Mouse (Mus musculus) lung, adult 18-20 months (tissue): ENCODE results near the gene Dcun1d1.

Experiments used
- DNase-seq, 2 experiments: peaks; one replicate each; pipeline ENCODE4 v3.0.0; 2022; ENCODE audit warnings: mixed read lengths in 2 of 2

The Dcun1d1 gene

DNA sequence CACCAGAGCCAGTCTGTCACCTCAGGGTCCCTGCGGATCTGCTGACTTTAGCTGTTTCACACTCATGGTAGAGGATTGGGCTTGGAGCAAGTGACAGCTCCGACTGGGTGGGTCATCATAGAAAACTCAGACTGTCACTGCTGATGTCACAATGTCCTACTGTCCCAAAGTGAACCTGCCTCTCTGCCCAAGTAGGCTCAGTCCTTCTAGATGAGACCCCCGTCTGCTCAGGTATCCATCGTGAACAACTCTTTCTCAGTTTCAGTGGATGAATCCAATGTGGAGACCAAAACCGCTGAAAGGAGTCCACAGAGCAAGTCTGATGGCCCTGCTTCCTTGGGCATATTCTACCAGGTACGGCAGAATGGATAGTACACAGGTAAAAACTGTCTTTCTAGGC lies at the start of gene Dcun1d1:
Gene Dcun1d1, minus strand, starts transcription at position 101 of the 400 bp plus-strand sequence.
- DNase-seq: no peak

DNA sequence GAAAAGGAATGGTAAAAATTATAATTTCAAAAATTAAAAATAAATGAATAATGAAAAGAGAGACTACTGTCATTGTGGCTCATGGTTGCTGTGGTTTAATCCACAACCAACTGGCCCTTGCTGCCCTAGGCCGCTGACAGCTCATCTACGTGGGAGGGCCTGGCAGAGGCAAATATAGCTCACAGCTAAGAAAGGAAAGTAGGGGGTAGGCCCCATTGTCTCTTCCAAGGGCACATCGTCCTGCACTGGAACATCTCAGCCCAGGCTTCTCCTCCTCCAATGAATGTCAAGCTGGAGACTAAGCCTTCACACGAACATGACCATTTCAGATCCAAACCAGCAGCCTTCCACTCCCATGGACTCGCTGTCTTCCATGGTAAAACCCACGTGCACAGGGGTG lies 49.0 kb upstream of the Dcun1d1 start:
- DNase-seq: no peak

GRCm38 (mm10) chr3:35973551-35973950 lies 36.3 kb upstream of the Dcun1d1 start:
- peak; percentile 24 to 31 for DNase-seq

- DNase-seq: no peak
Observed at GRCm38 (mm10) chr3:35972985-35973384, 35.7 kb upstream of the Dcun1d1 start.

DNA sequence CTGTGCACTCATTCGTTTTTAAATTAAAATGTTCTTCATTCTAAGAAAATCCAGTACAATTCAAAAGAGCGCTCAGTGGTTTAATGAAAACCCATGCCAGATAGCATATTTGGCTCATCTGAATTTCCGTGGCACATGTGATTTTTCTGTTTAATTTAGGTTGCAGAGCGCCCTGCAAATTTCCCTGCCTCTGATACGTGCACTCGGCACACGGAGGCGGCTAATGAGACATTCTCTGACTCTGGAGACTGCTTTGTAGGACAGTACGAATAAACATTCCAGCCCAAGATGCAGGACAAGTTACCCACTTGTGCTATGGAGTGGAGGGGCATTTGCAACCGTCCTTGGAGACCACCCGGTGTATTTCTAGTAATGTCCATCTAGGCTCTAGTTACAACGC lies 33.9 kb upstream of the Dcun1d1 start:
- no peak for DNase-seq

- no peak for DNase-seq
Observed at GRCm38 (mm10) chr3:35970441-35970840, 33.2 kb upstream of the Dcun1d1 start.

DNA sequence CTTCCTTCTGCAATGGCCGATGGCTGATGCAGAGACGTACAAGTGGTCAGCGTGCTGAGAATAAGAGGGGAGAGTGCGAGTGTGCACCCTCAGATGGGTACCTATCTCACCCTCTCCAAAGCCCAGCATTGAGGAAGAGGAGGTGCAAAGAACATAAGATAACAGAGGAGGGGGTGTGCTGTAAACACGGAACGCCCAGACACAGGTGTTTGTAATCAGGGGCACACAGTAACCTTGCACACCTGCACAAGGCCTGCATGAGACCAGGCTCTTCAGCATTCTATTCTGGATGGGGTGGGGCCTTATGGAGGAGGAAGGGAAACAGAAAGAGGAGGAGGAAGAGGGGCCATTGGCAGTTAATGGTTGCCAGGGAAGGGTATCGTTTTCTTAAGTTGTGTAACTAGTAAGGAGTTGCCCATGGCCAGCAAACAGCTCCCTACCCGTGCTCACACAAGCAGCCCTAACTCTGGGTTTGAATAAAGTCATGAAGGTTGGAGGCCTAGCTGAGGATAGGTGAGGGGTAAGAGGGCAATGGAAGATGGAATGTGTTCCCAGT lies 30.2 kb upstream of the Dcun1d1 start:
- no peak for DNase-seq

- no peak for DNase-seq
Observed at GRCm38 (mm10) chr3:35966493-35966892, 29.2 kb upstream of the Dcun1d1 start.

GRCm38 (mm10) chr3:35964928-35965327 lies 27.7 kb upstream of the Dcun1d1 start:
- no peak for DNase-seq

- no peak for DNase-seq
Observed at GRCm38 (mm10) chr3:35963921-35964320, 26.7 kb upstream of the Dcun1d1 start.

DNA sequence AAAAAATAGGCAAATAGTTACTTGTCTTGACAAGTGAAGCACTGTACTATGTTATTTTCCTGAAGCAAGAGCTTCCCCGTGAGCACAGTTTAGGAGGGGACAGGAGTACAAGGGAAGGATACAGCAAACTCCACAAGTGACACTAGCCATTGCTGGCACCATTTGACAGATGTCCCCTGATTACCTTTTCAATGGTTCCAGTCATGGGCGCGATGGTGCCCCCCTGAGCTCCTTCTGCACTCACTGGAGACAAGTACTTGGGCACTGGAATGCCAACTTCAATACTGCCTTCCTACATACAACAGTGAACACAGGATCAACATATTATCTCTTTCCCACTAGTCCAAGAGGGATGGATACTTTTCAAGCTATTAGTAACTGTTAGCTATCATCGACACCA lies 26.2 kb upstream of the Dcun1d1 start:
- no peak for DNase-seq

GRCm38 (mm10) chr3:35962967-35963366 lies 25.7 kb upstream of the Dcun1d1 start:
- DNase-seq: no peak

DNA sequence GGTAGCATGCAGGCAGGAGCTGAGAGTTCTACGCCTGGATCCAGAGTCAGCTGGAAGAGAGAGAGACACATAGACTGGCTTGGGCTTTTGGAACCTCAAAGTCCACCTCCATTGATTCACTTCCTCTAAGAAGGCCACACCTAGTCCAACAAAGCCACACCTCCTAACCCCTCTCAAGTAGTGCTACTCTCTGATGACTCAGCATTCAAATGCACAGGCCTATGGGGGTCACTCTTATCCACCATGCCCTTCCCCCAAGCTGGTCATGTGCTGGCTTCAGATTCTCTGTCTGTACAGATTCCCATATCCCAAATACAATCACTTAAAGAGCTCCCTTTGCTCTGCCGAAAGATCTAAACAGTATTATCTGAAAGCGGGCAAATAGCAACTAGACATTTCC lies 20.0 kb upstream of the Dcun1d1 start:
- no peak for DNase-seq

DNA sequence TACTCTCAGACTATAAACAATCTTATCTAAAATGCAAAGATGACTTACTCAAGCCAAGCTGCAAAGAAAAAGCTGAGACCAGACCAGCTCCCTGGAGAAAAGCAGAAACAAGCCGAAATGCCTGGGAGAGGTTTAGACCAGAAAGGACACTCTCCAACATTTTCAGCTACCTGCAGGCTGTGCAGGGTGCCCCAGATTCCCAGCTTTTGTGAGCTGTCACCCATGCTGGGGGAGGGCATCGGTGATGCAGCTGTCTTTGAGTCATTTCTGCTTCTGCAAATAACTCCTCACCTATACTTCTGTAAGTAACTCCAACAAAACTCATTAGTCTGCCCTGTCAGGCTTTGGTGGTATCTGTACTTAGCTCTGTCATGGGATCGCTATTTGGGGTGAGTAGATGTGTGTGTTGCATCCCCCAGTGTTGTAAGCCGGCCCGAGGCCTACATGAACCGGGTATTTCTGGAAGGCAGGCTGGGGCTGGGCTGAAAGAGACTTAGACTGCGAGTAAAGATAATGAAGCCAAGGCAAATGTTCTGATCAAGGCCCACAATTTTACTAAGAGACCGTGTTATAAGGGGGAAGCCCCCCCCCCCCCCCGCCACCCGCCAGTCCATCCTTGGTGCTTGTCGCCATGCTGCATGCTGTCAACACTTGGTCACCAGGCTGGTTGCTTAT lies 17.8 kb upstream of the Dcun1d1 start:
- DNase-seq: no peak

- DNase-seq: no peak
Observed at GRCm38 (mm10) chr3:35953816-35954215, 16.6 kb upstream of the Dcun1d1 start.

DNA sequence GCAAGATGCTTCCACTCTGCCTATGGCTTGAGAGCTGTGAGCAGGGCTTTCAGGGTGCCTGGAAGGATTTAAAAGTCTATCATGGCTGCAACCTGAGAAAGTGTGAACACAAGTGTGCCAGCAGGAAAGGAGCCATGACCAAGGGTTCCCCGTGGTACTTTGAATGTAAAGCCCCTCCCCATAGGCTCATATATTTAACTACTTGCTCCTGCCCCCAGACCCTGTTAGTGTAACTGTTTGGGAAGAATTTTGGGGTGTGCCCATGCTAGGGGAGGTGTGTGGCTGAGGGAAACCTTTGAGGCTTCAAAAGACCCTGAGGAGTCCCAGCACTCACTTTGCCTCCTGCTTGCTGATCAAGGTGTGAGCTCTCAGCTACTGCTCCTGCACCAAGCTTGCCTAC lies 15.9 kb upstream of the Dcun1d1 start:
- DNase-seq: no peak

GRCm38 (mm10) chr3:35948197-35948596 lies 11.0 kb upstream of the Dcun1d1 start:
- no peak for DNase-seq

- DNase-seq: peak in 1 of 2 experiments; percentile 32
Observed at GRCm38 (mm10) chr3:35940520-35941135, 3.4 kb upstream of the Dcun1d1 start.

DNA sequence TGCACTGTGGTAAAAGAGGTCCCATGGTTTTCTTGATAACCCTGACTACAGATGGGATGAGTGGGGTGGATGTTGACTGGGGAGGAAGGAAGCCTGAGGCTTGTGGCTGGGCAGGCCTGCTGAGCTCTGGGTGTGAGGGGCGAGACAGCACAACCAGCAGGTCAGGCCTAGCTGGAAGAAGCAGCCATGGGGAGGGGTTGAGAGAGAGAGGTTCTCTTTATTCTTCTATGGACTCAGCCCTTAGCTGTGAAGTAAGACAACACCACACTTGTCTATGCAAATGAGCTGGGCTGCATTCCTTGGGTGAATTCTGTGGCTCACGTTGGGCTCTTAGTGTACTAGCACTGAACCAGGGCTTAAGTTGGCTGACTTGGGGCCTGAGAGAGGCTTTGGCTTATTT lies 2.8 kb upstream of the Dcun1d1 start:
- peak; percentile 11 to 39 for DNase-seq

DNA sequence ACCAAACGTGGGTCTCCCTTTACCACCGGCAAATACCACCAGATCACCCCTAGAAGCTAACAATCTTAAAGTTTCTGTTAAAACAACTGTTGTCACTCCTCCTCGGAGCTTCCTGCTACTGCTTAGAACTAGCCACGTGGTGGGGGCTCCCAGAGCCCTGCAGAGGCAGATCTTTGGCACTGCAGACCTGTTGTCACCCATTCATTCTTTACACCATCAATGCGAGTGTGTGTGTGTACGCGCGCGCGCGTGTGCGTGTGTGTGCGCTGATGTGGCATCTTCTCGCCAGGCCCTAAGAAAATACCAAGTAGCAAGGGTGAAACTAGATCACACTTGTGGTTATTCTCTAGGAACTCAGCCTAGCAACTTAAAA lies 3.9 kb downstream of the Dcun1d1 start:
- no peak for DNase-seq

GRCm38 (mm10) chr3:35932735-35933404 lies 4.4 kb downstream of the Dcun1d1 start:
- DNase-seq: peak; percentile 84 to 86

DNA sequence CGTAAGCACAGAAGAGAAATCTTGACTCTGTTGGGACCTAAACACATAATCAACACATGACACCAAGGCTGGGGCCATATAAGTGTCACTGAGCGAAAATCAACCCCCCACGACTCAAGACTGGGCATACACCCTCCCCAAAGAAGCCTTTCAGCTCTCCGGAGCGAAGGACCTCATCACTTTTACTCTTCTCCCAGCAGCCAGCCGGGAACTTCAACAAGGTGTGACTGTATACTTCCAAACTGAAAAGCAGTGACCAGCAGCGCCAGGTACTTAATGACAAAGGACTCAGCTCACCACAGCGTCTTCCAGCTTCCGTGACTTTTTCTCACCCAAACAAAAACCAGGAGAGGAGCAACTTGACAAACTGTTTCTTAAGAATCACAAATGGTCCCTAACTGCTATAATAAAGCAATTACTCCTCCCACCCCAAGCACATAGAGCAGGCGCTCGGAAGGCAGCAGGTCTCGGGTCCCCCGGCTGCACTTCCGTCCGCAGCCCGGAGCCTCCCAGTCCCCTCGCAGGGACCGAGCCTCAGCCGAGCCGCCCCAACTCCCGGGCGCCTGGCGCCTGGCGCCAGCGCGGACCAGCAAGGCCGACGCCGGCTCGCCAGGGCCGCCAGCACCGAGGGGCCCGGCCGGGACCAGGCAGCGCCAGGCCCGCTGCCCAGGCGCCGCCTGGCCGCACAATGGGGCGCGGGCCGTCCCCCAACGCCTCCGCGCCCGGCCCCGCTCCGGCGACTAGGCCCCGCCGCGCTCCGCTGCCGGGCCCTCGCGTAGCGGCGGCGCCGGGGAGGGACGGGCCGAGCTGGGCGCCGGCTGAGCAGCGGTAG lies 5.1 kb downstream of the Dcun1d1 start:
- DNase-seq: peak; percentile 54 to 57

GRCm38 (mm10) chr3:35931359-35931758 lies 5.9 kb downstream of the Dcun1d1 start:
- DNase-seq: no peak
